Mouse (Mus musculus): ENCODE data around the gene Mrpl20.

The Mrpl20 gene

GRCm38 (mm10) chr4:155802741-155803339 is at the start of gene Mrpl20:
TSS of gene Mrpl20 (plus strand) at chr4:155802878.
- no peak for DNase-seq (ENCODE audit: low spot score)

- DNase-seq (ENCODE audit: low spot score), result no peak
These were observed 45.7 kb upstream of the Mrpl20 start for GRCm38 (mm10) chr4:155757011-155757410.

- DNase-seq (ENCODE audit: low spot score), result no peak
These were observed 42.6 kb upstream of the Mrpl20 start for GRCm38 (mm10) chr4:155759862-155760612.

- peak; percentile 96 for DNase-seq (ENCODE audit: low spot score)
These were observed 41.9 kb upstream of the Mrpl20 start, which contains the start of gene Atad3a for GRCm38 (mm10) chr4:155760613-155761355. TSS of gene Atad3a (minus strand) at chr4:155761093.

- DNase-seq (ENCODE audit: low spot score), result no peak
These were observed 41.1 kb upstream of the Mrpl20 start for GRCm38 (mm10) chr4:155761356-155762099.

- DNase-seq (ENCODE audit: low spot score), result no peak
These were observed 40.3 kb upstream of the Mrpl20 start for GRCm38 (mm10) chr4:155762357-155762756.

GRCm38 (mm10) chr4:155769496-155769879 is 33.2 kb upstream of the Mrpl20 start:
- DNase-seq (ENCODE audit: low spot score), result no peak

GRCm38 (mm10) chr4:155769880-155770512 is 32.7 kb upstream of the Mrpl20 start:
- DNase-seq (ENCODE audit: low spot score), result peak; percentile 94

- no peak for DNase-seq (ENCODE audit: low spot score)
These were observed 32.1 kb upstream of the Mrpl20 start for GRCm38 (mm10) chr4:155770626-155771025.

- DNase-seq (ENCODE audit: low spot score), result no peak
These were observed 31.0 kb upstream of the Mrpl20 start for GRCm38 (mm10) chr4:155771706-155772105.

GRCm38 (mm10) chr4:155772786-155773185 is 29.9 kb upstream of the Mrpl20 start:
- DNase-seq (ENCODE audit: low spot score), result no peak

- DNase-seq (ENCODE audit: low spot score), result no peak
These were observed 29.2 kb upstream of the Mrpl20 start for GRCm38 (mm10) chr4:155773335-155774078.

GRCm38 (mm10) chr4:155774280-155774754 is 28.4 kb upstream of the Mrpl20 start, which contains the start of gene Vwa1:
TSS of gene Vwa1 (minus strand) at chr4:155774698.
- no peak for DNase-seq (ENCODE audit: low spot score)

GRCm38 (mm10) chr4:155774971-155775740 is 27.5 kb upstream of the Mrpl20 start:
- DNase-seq (ENCODE audit: low spot score), result no peak

- no peak for DNase-seq (ENCODE audit: low spot score)
These were observed 26.8 kb upstream of the Mrpl20 start for GRCm38 (mm10) chr4:155775855-155776254.

GRCm38 (mm10) chr4:155776704-155777335 is 25.9 kb upstream of the Mrpl20 start:
- DNase-seq (ENCODE audit: low spot score), result no peak

GRCm38 (mm10) chr4:155777816-155778215 is 24.9 kb upstream of the Mrpl20 start:
- DNase-seq (ENCODE audit: low spot score), result no peak

- no peak for DNase-seq (ENCODE audit: low spot score)
These were observed 23.2 kb upstream of the Mrpl20 start for GRCm38 (mm10) chr4:155779498-155779897.

- DNase-seq (ENCODE audit: low spot score), result no peak
These were observed 21.8 kb upstream of the Mrpl20 start for GRCm38 (mm10) chr4:155780895-155781294.

Measured in ovary, postnatal 10 days (tissue).